Mouse (Mus musculus) fibroblast of lung, adult 2 months (primary cell): ENCODE measurements around the gene Cat.

Experiments
- DNase-seq: peaks from one replicate; pipeline ENCODE4 v3.0.0-alpha.2; 2011; ENCODE audit warnings: low read depth

Cat gene

GRCm38 (mm10) chr2:103435110-103435509 lies 49.9 kb downstream of the Cat start:
- no peak for DNase-seq

- DNase-seq, result no peak
Observed at GRCm38 (mm10) chr2:103432695-103433275, 52.2 kb downstream of the Cat start.

- no peak for DNase-seq
Observed at GRCm38 (mm10) chr2:103430712-103431111, 54.2 kb downstream of the Cat start.

- DNase-seq, result no peak
Observed at GRCm38 (mm10) chr2:103428356-103428755, 56.6 kb downstream of the Cat start.

- DNase-seq, result no peak
Observed at GRCm38 (mm10) chr2:103425456-103426063, 59.4 kb downstream of the Cat start.

- no peak for DNase-seq
Observed at GRCm38 (mm10) chr2:103424349-103425026, 60.5 kb downstream of the Cat start.

- no peak for DNase-seq
Observed at GRCm38 (mm10) chr2:103423884-103424283, 61.1 kb downstream of the Cat start.

GRCm38 (mm10) chr2:103420650-103421507 lies 64.1 kb downstream of the Cat start:
- DNase-seq, result no peak

- no peak for DNase-seq
Observed at GRCm38 (mm10) chr2:103415774-103416173, 69.2 kb downstream of the Cat start.

- DNase-seq, result no peak
Observed at GRCm38 (mm10) chr2:103413381-103413780, 71.6 kb downstream of the Cat start.

- DNase-seq, result no peak
Observed at GRCm38 (mm10) chr2:103411816-103412215, 73.1 kb downstream of the Cat start.

- DNase-seq, result no peak
Observed at GRCm38 (mm10) chr2:103411348-103411747, 73.6 kb downstream of the Cat start, which contains the start of gene Elf5. TSS of gene Elf5 (plus strand) at chr2:103411688.

- DNase-seq, result no peak
Observed at GRCm38 (mm10) chr2:103406239-103406638, 78.7 kb downstream of the Cat start.
